Mouse (Mus musculus) macrophage (primary cell): ENCODE data around the gene Nans. TPM values are rescaled to one million over a fixed set of nuclear protein-coding genes. Genes with fewer than 3 reads are reported as not detected.

Experiments
- H3K27ac ChIP-seq: fragments of 350-480 bp; formaldehyde crosslinking; 2 replicates; pipeline ENCODE4 v1.9.0; 2021
- H3K36me3 ChIP-seq: fragments of 350-480 bp; formaldehyde crosslinking; 2 replicates; pipeline ENCODE4 v1.9.0; 2021; ENCODE audit errors: inconsistent target
- H3K4me3 ChIP-seq: fragments of 350-480 bp; formaldehyde crosslinking; 2 replicates; pipeline ENCODE4 v1.9.0; 2021; ENCODE audit errors: inconsistent target
- H3K79me2 ChIP-seq: fragments of 350-480 bp; formaldehyde crosslinking; 2 replicates; pipeline ENCODE4 v1.9.0; 2021; ENCODE audit errors: inconsistent target
- WGBS: methylation state at CpG from one replicate; pipeline ENCODE4 v1.1.7; 2026; ENCODE audit warnings: inconsistent platforms; ENCODE audit not compliant: missing documents; 5-methylcytosine and 5-hydroxymethylcytosine counted together
- polyA plus RNA-seq: library from polyadenylated mRNA; stranded (reverse); fragments of 250-400 nt; gene quantifications from 3 replicates; pipeline ENCODE4 v1.2.4, GENCODE M21; 2018; ENCODE audit warnings: inconsistent platforms

Nans gene
- polyA plus RNA-seq, 1 experiment from 2014 or later = 48.9 TPM

DNA sequence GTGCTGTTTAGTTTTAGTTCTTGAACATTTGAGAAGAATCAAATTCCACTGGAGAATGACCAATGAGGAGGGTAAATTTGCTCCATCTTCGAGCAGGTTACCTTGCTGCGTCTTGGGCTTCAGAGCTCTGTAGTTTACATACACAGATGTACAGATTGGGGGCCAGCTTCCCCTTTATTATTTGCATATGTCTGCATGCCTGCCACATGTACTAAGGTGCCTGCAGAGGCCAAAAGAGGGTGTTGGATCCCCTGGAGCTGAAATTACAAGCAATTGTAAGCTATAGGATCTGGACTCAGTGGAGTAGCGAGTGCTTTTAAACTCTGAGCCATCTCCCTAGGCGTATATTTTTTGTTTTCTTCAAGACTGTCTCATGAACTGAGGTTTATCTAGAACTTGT, 32.3 kb upstream of the Nans start:
- WGBS = 55% methylated on average over 4 of the region's 4 CpGs
- Histone ChIP-seq H3K27ac (no peak overlapping the region), H3K4me3 (no peak overlapping the region), H3K79me2 (peaks cover 94% of the 10 kb centered on the region), H3K36me3 (peaks cover 16% of the 10 kb centered on the region; the same call in 1 of the 2 replicates)

DNA sequence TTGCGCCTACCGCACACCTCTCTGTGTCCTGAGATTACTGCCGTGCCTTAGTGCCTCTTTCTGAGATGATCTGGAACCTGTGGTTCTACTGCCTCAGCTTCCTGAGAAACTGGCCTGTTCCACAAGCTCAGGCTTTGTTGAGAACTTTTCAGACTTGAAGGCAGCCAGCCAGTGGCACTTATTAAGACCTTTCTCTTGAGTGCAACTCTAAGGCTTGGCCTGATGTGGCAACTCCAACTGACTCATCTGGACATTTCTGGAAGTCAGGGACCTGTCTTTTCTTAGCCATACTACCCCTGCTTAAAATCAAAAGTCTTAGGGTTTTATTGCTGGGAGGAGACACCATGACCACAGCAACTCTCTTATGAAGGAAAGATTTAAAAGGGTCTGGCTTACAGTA, 31.9 kb upstream of the Nans start:
- Histone ChIP-seq H3K4me3 (no peak overlapping the region), H3K27ac (no peak overlapping the region), H3K36me3 (peaks cover 17% of the 10 kb centered on the region; the same call in 1 of the 2 replicates), H3K79me2 (peaks cover 98% of the 10 kb centered on the region)
- 80% methylated on average over 3 of the region's 3 CpGs for WGBS

DNA sequence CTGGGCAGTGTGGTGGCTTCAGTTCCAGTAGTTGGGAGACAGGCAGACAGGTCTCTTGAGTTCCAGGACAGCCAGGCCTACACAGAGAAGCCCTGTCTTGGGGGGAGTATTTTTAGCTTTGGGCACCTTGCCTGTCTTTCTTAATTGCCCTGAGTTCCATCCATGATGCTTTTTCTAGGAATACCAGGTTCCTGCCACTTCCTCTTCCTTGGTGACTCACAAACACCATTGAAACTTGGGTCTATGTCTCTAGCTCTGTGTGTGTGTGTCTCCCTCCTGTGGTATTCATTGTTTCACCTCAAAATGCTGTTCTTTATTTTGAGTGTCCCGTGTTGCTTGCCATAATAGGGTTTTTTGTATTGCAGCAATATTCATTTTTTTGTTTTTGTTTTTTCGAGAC, 30.6 kb upstream of the Nans start:
- no peak overlapping the region for H3K27ac ChIP-seq
- H3K79me2 ChIP-seq = peaks cover 100% of the 10 kb centered on the region
- no peak overlapping the region for H3K4me3 ChIP-seq
- 60% methylated on average over 2 of the region's 2 CpGs for WGBS
- H3K36me3 ChIP-seq = peaks cover 17% of the 10 kb centered on the region; the same call in 1 of the 2 replicates

DNA sequence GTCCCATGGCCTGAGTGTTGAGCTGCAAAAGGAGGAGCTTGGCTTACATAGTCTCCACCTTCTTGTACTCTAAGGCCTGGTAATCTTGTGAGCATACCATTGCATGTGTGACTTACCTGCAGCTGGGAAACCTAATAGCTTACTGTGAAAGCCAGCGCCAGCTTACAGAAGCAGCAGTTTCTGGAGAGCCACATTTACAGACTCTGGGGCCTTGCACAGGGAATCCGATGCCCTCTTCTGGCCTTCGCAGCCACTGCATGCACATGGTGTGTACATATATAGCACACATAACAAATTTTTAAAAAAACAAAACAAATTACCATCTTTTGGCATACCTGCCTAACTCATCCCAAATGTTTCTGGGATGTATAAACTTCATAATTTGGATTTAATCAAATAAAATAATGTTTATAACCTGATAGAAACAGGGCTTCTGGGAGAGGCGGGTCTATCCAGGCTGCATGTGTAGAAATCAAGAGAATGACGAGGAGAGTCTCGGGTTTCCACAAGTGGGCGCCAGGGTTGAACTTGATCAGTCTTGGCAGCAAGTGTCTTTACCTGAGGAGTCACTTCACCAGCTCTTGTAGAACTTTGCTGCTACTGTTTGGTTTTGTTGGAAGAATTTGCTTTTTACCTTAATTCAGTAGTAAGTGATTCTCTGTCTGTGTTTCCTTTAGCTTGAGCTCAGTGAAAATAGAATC, 25.8 kb upstream of the Nans start:
- Histone ChIP-seq H3K27ac (no peak overlapping the region), H3K4me3 (no peak overlapping the region), H3K36me3 (peaks cover 52% of the 10 kb centered on the region), H3K79me2 (peaks cover 100% of the 10 kb centered on the region)
- 87% methylated on average over 7 of the region's 7 CpGs for WGBS

DNA sequence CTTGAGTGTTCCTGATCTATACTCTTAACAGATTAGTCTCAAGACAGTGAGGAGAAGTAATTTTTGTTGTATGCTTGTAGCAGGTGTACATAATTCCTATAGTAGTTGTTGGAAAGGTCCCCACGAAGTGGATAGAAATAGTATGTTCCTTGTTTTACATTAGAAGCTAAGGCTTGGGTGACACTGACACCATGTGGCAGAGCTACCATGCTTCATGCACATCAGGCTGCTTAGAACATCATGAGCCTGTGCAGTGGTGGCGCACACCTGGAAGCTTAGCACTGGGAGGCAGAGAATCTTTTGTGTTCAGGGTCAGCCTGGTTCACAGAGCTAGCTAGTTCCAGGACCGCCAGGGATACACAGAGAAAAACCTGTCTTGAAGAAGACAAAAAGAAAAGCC, 23.3 kb upstream of the Nans start:
- Histone ChIP-seq H3K79me2 (peaks cover 83% of the 10 kb centered on the region), H3K4me3 (no peak overlapping the region), H3K36me3 (peaks cover 70% of the 10 kb centered on the region), H3K27ac (no peak overlapping the region)
- 85% methylated on average over 3 of the region's 3 CpGs for WGBS

DNA sequence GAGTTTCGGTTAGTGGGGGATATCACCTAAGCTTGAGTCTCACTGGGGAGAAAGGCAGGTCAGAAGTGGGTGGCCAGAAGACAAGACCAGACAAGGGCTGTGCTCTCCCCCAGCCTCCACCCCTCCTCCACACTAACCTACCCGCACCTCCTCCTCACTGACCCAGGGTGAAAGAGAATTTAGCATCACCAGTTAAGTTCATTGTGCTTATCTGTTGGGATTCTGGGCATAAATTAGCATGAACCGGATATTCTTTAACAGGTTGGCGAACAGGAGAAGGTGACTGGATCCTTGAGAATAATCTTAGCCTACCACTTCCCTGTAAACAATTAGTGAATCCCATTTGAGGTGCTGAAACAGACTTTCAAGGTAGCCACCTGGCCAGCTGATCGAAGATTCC, 13.9 kb upstream of the Nans start:
- H3K4me3 ChIP-seq = no peak overlapping the region
- H3K36me3 ChIP-seq = peaks cover 46% of the 10 kb centered on the region
- no peak overlapping the region for H3K27ac ChIP-seq
- H3K79me2 ChIP-seq = no peaks in the 10 kb centered on the region
- WGBS = 93% methylated on average over 5 of the region's 5 CpGs

DNA sequence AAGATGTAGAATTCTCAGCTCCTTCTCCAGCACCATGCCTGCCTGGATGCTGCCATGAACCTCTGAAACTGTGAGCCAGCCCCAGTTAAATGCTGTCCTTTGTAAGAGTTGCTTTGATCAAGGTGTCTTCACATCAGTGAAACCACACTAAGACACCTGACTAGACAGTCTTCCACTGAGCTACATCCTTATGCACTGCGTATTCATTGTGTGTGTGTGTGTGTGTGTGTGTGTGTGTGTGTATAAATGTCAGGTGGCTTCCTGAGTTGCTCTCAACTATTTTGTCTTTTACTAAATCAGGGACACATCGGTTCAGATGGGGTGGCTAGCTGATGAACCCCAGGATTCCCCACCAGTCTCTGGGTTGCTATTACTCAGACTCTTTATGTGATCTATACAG, 10.0 kb upstream of the Nans start:
- Histone ChIP-seq H3K27ac (no peak overlapping the region), H3K79me2 (no peaks in the 10 kb centered on the region), H3K36me3 (peaks cover 9% of the 10 kb centered on the region; the same call in 1 of the 2 replicates), H3K4me3 (no peak overlapping the region)
- WGBS = 92% methylated on average over 2 of the region's 2 CpGs

DNA sequence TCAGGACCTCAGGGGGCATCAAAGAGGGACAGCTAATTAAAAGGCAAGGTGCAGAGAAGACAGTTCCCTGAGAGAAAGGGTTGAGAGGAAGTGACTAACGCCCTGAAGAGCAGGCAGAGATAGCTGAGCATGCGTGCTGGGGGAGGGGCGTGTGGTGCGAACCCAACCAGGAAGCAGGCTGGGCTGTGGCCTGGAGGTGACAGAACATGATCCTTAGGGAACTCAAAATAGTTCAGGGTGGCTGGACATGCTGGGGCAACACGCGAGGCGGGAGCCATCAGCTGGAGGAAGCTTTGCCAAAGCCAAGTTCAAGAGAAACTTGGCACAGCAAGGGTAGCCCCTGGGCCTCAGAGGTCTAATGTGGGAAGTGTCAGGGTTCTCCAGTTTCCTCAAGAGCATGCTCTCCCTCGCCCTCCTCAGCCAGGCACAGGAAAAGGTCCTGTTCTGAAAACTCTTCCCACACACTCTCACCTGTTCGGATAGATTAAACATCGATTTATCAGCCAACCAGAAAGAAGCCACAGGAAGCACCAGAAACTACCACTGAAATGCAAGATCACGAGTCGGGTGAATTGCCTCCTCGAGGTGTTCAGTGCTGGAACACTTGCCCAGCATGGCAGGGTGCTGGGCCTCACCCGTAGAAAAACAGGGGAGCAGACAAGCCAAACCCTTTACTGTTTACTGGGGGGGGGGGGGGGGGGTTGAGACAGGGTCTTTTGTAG, 3.2 kb upstream of the Nans start:
- no peak overlapping the region for H3K4me3 ChIP-seq
- H3K79me2 ChIP-seq = peaks cover 17% of the 10 kb centered on the region
- peak overlapping the region; percentile 71 for H3K27ac ChIP-seq
- no peaks in the 10 kb centered on the region for H3K36me3 ChIP-seq
- WGBS = 19% methylated on average over 14 of the region's 14 CpGs

DNA sequence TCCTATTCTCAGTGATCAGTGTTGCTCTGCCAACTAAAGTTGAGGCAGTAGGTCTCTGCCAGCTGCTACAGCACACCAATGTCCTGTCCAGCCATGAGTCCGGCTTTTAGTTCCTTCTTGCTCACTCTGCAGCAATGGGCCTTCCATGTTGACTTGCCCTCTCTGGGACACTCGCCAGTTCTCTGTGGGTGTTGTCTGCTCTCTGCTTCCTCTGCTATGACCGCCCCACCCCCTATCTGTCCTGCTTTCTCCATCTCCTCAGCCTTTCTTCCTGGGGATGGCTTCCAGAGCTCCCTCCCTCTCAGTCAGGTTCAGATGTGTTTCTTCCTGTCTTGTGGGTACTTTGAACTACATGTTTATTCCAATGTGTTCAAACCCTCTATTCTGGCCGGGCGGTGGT, 1.7 kb upstream of the Nans start:
- H3K36me3 ChIP-seq = no peaks in the 10 kb centered on the region
- peaks cover 31% of the 10 kb centered on the region for H3K79me2 ChIP-seq
- 0 out of 2 replicates have a peak overlapping the region, but pooled peaks have one; percentile 5 for H3K27ac ChIP-seq
- 72% methylated on average over 4 of the region's 5 CpGs for WGBS
- H3K4me3 ChIP-seq = no peak overlapping the region

DNA sequence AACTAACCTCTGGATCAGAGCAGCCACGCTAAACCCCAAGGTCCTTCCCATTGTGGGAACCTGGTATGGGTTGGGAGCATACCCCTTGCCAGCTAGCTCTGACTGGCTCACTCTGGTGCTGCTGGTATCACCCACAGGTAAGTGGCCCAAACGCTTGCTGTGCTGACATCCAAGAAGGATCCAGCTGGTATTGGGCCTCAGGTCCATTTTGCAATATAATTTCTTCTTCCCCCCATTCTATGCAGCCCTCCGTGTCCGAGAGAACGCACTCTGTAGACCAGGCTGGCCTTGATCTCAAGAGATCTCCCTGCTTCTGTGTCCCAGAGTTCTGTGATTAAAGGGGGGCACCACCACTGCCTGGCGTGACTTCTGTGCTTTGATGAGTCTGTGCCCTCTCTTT, 4.0 kb downstream of the Nans start:
- no peak overlapping the region for H3K27ac ChIP-seq
- 96% methylated on average over 5 of the region's 6 CpGs for WGBS
- peaks cover 46% of the 10 kb centered on the region for H3K79me2 ChIP-seq
- no peak overlapping the region for H3K4me3 ChIP-seq
- peaks cover 30% of the 10 kb centered on the region for H3K36me3 ChIP-seq

DNA sequence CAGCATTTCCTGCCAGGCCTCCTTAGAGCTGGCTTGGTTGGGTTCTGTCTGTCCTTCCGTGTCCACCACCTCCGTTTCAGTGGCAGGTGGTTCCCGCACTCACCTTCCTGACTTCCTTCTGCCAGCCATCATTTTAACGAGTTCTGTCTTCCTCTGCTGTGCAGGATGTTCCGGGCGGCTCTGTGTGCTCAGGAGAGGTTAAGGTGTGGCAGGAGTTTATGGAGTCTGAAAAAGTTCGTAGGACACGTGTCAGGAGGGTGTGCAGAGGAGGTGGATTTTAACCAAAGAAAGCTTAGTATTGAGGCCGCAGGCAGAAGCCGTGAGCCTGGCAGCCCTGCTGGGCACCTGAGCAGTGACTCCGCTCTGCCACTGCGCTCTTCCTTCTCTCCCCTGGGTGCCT, 6.5 kb downstream of the Nans start:
- WGBS = 86% methylated on average over 10 of the region's 12 CpGs
- Histone ChIP-seq H3K4me3 (no peak overlapping the region), H3K36me3 (peaks cover 42% of the 10 kb centered on the region), H3K79me2 (peaks cover 38% of the 10 kb centered on the region), H3K27ac (no peak overlapping the region)

DNA sequence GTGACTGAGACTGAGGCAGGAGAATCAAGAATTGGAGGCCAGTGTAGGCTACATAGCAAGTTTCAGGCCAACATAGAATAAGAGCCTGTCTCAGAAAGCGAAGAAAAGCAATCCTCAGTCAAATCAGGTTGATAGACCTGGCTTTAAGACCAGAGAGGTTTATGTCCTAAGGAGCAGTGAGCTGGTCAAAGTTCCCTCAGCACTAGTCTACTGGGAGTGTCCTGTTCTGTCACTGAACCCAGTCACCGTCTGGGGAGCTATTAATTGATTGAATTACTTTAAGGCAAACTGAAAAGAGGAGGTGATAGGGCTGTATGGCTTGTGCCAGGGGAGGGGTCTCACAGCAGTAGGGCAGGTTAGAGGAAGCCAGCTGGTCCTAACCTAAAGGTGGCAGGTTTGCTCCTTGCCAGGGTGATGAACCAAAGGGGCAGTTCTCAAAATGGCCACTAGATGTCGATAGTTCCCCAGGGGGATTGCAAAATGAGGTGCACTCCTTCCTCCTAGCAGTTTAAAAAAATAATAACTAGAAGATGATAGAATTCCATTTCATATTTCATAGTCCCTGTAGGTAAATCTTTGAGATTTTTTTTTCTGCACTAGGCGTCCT, 8.3 kb downstream of the Nans start:
- peaks cover 20% of the 10 kb centered on the region; the same call in 1 of the 2 replicates for H3K79me2 ChIP-seq

DNA sequence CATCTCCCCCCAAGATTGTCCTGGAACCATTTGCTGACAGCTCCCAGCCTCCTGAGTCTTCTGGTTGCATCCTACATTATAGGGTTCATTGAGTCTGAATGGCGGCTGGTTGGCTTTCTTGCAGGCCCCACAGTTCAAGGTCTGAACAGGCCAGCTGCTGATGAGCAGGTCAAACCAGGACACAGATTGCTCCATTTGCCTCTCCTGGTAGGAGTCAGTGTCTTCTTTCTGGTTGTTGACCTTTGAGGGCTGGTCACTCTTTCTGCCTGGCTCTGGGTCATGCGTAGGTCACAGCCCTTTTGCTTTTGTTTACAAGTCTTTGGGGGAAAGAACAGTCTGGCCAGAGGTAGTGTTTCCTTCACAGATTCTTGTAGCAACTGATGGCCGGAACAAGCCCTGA, 9.5 kb downstream of the Nans start:
- Histone ChIP-seq H3K4me3 (no peak overlapping the region), H3K79me2 (peaks cover 14% of the 10 kb centered on the region; the same call in 1 of the 2 replicates), H3K36me3 (peaks cover 41% of the 10 kb centered on the region; the same call in 1 of the 2 replicates), H3K27ac (no peak overlapping the region)
- 94% methylated on average over 3 of the region's 3 CpGs for WGBS

More for the DNA sequence above, 8.3 kb downstream of the Nans start:
- Histone ChIP-seq H3K4me3 (no peak overlapping the region), H3K27ac (no peak overlapping the region), H3K36me3 (peaks cover 43% of the 10 kb centered on the region)
- WGBS = 50% methylated on average over 4 of the region's 4 CpGs

DNA sequence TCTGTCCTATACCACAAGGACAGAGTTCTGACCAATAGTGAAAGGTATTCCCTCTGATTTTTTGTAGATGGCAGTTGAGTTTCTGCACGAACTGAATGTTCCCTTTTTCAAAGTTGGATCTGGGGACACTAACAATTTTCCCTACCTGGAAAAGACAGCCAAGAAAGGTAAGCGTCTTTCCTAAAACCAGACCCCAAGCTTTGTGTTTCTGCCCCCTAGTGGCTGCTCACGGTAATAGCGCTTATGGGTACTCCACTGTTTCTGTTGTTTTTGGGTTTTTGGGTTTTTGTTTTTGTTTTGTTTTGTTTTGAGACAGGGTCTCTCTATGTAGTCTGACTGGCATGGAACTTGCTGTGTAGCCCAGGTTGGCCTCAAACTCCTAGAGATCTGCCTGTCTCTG, 9.9 kb downstream of the Nans start:
- peaks cover 14% of the 10 kb centered on the region; the same call in 1 of the 2 replicates for H3K79me2 ChIP-seq
- H3K4me3 ChIP-seq = no peak overlapping the region
- H3K27ac ChIP-seq = no peak overlapping the region
- WGBS = 23% methylated on average over 4 of the region's 4 CpGs
- H3K36me3 ChIP-seq = peaks cover 40% of the 10 kb centered on the region; the same call in 1 of the 2 replicates
